Mouse (Mus musculus): ENCODE data around the gene Myzap. TPM values are rescaled to one million over a fixed set of nuclear protein-coding genes. Genes with fewer than 3 reads are reported as not detected.

The Myzap gene
- total and polyA plus RNA-seq, 2 experiments from 2014 or later: 1.7 to 2.0 TPM

DNA sequence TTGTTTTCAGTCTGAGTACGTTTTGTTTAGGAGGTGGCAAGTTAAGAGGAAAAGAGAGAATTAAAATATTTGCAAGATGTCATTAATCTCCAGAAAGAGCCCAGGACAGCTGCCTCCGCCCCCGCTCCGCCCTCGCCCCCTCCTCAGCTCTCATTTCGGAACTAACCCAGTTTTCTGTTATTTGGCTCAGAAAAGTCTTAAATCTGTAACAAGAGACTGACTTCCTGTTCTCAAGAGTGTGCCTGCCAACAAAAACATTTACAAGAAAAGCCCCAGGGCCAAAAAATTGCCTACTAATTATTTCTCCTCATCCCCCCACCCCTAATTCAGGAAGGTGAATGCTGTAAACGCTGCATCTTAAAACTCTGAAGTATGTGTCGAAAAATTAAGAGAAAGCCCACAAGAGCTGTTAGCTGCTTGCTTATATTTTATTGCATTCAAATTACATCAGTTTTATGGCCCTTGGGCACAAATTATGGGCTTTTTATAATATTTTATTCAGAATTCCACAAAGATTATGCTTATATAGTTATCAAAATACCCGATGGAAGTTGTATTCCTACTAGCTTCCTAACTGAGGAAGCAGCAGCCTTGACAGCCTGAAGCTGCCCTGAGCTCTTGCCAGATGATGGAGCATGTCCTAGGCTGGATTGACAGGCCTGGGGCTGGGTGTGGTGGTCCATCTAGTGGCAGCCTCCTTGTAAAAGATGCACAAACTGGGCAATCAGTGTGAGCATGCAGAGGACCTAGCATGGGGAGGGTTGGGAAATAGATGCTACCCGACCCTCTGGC, 93.6 kb downstream of the Myzap start:
- Histone ChIP-seq H3K27ac (ENCODE audit: low read depth, low read length) (no peak overlapping the region), H3K4me3 (ENCODE audit: low read depth, low read length) (no peak overlapping the region), H3K27me3 (ENCODE audit: insufficient read depth, low read length) (no peaks in the 10 kb centered on the region), H3K4me1 (ENCODE audit: insufficient read depth) (no peaks in the 10 kb centered on the region), H3K9ac (no peak overlapping the region), H3K4me2 (ENCODE audit: low read depth) (no peak overlapping the region), H3K36me3 (ENCODE audit: insufficient read depth) (no peaks in the 10 kb centered on the region), H3K9me3 (ENCODE audit: low read length) (no peaks in the 10 kb centered on the region)
- DNase-seq (no peak), ATAC-seq (no peak)
- WGBS: 62% methylated on average over 10 of the region's 10 CpGs
- no peak for TF ChIP-seq CTCF (IDR thresholded peaks at IDR 0.05; ENCODE audit: low read depth)

DNA sequence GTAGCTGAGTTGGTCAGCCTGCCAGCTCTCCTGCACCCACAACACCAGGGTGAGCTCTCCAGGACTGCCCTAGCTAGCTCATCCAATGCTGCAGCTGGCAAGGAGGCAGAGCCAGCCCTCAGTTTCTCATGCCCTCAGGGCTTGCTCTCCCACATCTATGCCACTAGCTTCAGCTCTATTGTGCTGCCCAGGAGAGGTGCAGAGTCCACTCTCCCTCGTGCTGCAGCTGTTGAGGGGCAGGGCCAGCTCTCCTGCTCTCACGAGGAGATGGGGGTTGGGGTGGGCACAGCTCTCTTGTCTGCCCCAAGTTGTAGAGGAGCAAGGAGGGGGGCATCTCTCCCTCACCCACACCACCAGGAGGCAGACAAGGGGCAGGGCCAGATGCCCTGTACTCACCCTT, 95.5 kb downstream of the Myzap start:
- WGBS: 23% methylated on average over 2 of the region's 2 CpGs
- H3K9ac ChIP-seq: no peak overlapping the region
- no peak for DNase-seq
- H3K27ac ChIP-seq (ENCODE audit: low read depth, low read length): no peak overlapping the region
- H3K4me2 ChIP-seq (ENCODE audit: low read depth): no peak overlapping the region
- no peaks in the 10 kb centered on the region for H3K4me1 ChIP-seq (ENCODE audit: insufficient read depth)
- no peaks in the 10 kb centered on the region for H3K27me3 ChIP-seq (ENCODE audit: insufficient read depth, low read length)
- TF ChIP-seq CTCF (IDR thresholded peaks at IDR 0.05; ENCODE audit: low read depth): no peak
- ATAC-seq: no peak
- H3K36me3 ChIP-seq (ENCODE audit: insufficient read depth): no peaks in the 10 kb centered on the region
- no peak overlapping the region for H3K4me3 ChIP-seq (ENCODE audit: low read depth, low read length)
- no peaks in the 10 kb centered on the region for H3K9me3 ChIP-seq (ENCODE audit: low read length)

GRCm38 (mm10) chr9:71493771-71494170, 98.4 kb downstream of the Myzap start:
- H3K9me3 ChIP-seq (ENCODE audit: low read length): no peaks in the 10 kb centered on the region
- no peak overlapping the region for H3K4me3 ChIP-seq (ENCODE audit: low read depth, low read length)
- H3K36me3 ChIP-seq (ENCODE audit: insufficient read depth): no peaks in the 10 kb centered on the region
- no peak overlapping the region for H3K27ac ChIP-seq (ENCODE audit: low read depth, low read length)
- no peaks in the 10 kb centered on the region for H3K4me1 ChIP-seq (ENCODE audit: insufficient read depth)
- DNase-seq (no peak), ATAC-seq (no peak)
- whole genome bisulfite sequencing: 56% methylated on average over 5 of the region's 5 CpGs
- TF ChIP-seq CTCF (IDR thresholded peaks at IDR 0.05; ENCODE audit: low read depth): no peak
- H3K27me3 ChIP-seq (ENCODE audit: insufficient read depth, low read length): no peaks in the 10 kb centered on the region
- no peak overlapping the region for H3K4me2 ChIP-seq (ENCODE audit: low read depth)
- H3K9ac ChIP-seq: no peak overlapping the region

GRCm38 (mm10) chr9:71492296-71493025, 99.7 kb downstream of the Myzap start:
- no peaks in the 10 kb centered on the region for H3K4me1 ChIP-seq (ENCODE audit: insufficient read depth)
- H3K27me3 ChIP-seq (ENCODE audit: insufficient read depth, low read length): no peaks in the 10 kb centered on the region
- no peak overlapping the region for H3K4me2 ChIP-seq (ENCODE audit: low read depth)
- H3K9me3 ChIP-seq (ENCODE audit: low read length): no peaks in the 10 kb centered on the region
- ATAC-seq (no peak), DNase-seq (no peak)
- no peak overlapping the region for H3K9ac ChIP-seq
- no peak overlapping the region for H3K4me3 ChIP-seq (ENCODE audit: low read depth, low read length)
- TF ChIP-seq CTCF (IDR thresholded peaks at IDR 0.05; ENCODE audit: low read depth): no peak
- H3K27ac ChIP-seq (ENCODE audit: low read depth, low read length): no peak overlapping the region
- 86% methylated on average over 15 of the region's 15 CpGs for WGBS
- H3K36me3 ChIP-seq (ENCODE audit: insufficient read depth): no peaks in the 10 kb centered on the region

GRCm38 (mm10) chr9:71490076-71490475, 102.1 kb downstream of the Myzap start:
- H3K36me3 ChIP-seq (ENCODE audit: insufficient read depth): no peaks in the 10 kb centered on the region
- no peak overlapping the region for H3K4me2 ChIP-seq (ENCODE audit: low read depth)
- H3K4me1 ChIP-seq (ENCODE audit: insufficient read depth): no peaks in the 10 kb centered on the region
- no peak overlapping the region for H3K9ac ChIP-seq
- no peaks in the 10 kb centered on the region for H3K9me3 ChIP-seq (ENCODE audit: low read length)
- no peaks in the 10 kb centered on the region for H3K27me3 ChIP-seq (ENCODE audit: insufficient read depth, low read length)
- WGBS: 60% methylated on average over 3 of the region's 3 CpGs
- H3K4me3 ChIP-seq (ENCODE audit: low read depth, low read length): no peak overlapping the region
- TF ChIP-seq CTCF (IDR thresholded peaks at IDR 0.05; ENCODE audit: low read depth): no peak
- DNase-seq (no peak), ATAC-seq (no peak)
- no peak overlapping the region for H3K27ac ChIP-seq (ENCODE audit: low read depth, low read length)

GRCm38 (mm10) chr9:71486127-71486526, 106.0 kb downstream of the Myzap start:
- Histone ChIP-seq H3K27me3 (ENCODE audit: insufficient read depth, low read length) (no peaks in the 10 kb centered on the region), H3K4me3 (ENCODE audit: low read depth, low read length) (peak overlapping the region; percentile 99), H3K27ac (ENCODE audit: low read depth, low read length) (peak overlapping the region; percentile 92), H3K36me3 (ENCODE audit: insufficient read depth) (peaks cover 23% of the 10 kb centered on the region), H3K4me2 (ENCODE audit: low read depth) (peak overlapping the region; percentile 72), H3K4me1 (ENCODE audit: insufficient read depth) (peaks cover 8% of the 10 kb centered on the region; the same call in 1 of the 2 replicates), H3K9ac (peak overlapping the region; percentile 97; the same call in 1 of the 2 replicates), H3K9me3 (ENCODE audit: low read length) (no peaks in the 10 kb centered on the region)
- 45% methylated on average over 7 of the region's 7 CpGs for WGBS
- no peak for DNase-seq
- TF ChIP-seq CTCF (IDR thresholded peaks at IDR 0.05; ENCODE audit: low read depth): no peak
- ATAC-seq: 0 out of 2 replicates have a peak, but pooled peaks have one; percentile 9

Data from forebrain, postnatal 0 days (tissue).